In the genomic region with DNA sequence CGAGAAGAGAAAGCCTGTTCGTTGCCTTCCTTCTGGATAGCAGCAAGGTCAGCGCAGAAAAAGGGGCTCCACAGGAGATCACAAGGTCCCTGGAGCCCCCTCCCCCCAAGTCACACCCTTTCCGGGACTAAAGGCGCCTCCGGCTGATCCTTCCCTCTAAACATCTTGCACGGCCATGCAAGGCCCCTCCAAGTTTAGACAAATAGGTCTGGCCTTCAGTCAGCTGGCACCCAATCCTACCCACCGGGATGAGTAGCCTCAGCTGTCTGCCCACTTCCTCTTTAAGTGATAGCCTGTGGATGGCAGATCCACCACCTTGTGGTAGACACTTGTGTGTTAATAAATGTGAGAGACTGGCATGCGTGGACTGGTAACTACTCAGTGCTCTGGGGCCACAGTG, we compare ENCODE assay signal across 22 mouse cellular contexts.
DNase-seq lines count a peak whose midpoint lies in the region; ATAC-seq lines count a peak whose summit lies in the region.
"Had no signal": no experiment of that assay in that cellular context is flagged by ENCODE, and none has a peak within 500 bp of the region (broad histone marks: within the 10 kb centered on the region; RNA-seq: fewer than 3 reads in every experiment).

No protein-coding gene starts in this region.

- WGBS in midbrain, embryonic 11.5 days, result 80% methylated on average over 9 of the region's 9 CpGs
- WGBS in midbrain, embryonic 16.5 days, result 81% methylated on average over 9 of the region's 9 CpGs

- no peak overlapping the region for H3K27ac ChIP-seq in midbrain, embryonic 11.5 days (ENCODE audit: low read depth, low read length)
- no peak overlapping the region for H3K27ac ChIP-seq in midbrain, embryonic 16.5 days (ENCODE audit: low read length)
- H3K27ac ChIP-seq: heart, adult 2 months; heart, embryonic 15.5 days; hindbrain, postnatal 0 days; limb, embryonic 13.5 days; liver, embryonic 13.5 days had no signal

- no peaks in the 10 kb centered on the region for H3K36me3 ChIP-seq in midbrain, embryonic 11.5 days (ENCODE audit: control insufficient read depth, insufficient read depth, low read length)
- no peaks in the 10 kb centered on the region for H3K36me3 ChIP-seq in midbrain, embryonic 16.5 days (ENCODE audit: control insufficient read depth, insufficient read depth, low read length)
- H3K36me3 ChIP-seq: G1E; heart, embryonic 15.5 days; hindbrain, embryonic 10.5 days; kidney, embryonic 15.5 days; limb, embryonic 13.5 days; liver, embryonic 13.5 days; midbrain, embryonic 12.5 days had no signal

- peak; percentile 60 for DNase-seq in midbrain, embryonic 11.5 days (ENCODE audit: low spot score, missing footprints)
- peak; percentile 80 for DNase-seq in ZHBTc4 (ENCODE audit: low read depth, low spot score)
- peak; percentile 55 to 62 for DNase-seq in cerebellum, postnatal 14 days
- no peak for DNase-seq in adrenal gland, postnatal 14 days
- DNase-seq in urinary bladder, adult 2 months (ENCODE audit: low spot score), result no peak
- no peak for DNase-seq in T-cell, adult 2 months (ENCODE audit: low spot score)
- DNase-seq: adrenal gland, adult 2 months; heart, adult 2 months; kidney, postnatal 4 days; liver, embryonic 13.5 days; lung, embryonic 14.5 days; lung, postnatal 36 days; thymus, postnatal 4 days had no signal

- no peak overlapping the region for H3K9ac ChIP-seq in midbrain, embryonic 11.5 days (ENCODE audit: low read length)
- H3K9ac ChIP-seq in midbrain, embryonic 16.5 days (ENCODE audit: low read depth, low read length), result no peak overlapping the region
- H3K9ac ChIP-seq: heart, embryonic 15.5 days; kidney, embryonic 15.5 days; limb, embryonic 13.5 days; liver, embryonic 13.5 days; lung, embryonic 14.5 days; midbrain, embryonic 12.5 days had no signal

- H3K9me3 ChIP-seq in midbrain, embryonic 11.5 days (ENCODE audit: control insufficient read depth, low read length), result no peaks in the 10 kb centered on the region
- no peaks in the 10 kb centered on the region for H3K9me3 ChIP-seq in midbrain, embryonic 16.5 days (replicated peaks; ENCODE audit: control insufficient read depth, low read length, poor library complexity, severe bottlenecking)
- H3K9me3 ChIP-seq: heart, embryonic 15.5 days; hindbrain, embryonic 10.5 days; kidney, embryonic 15.5 days; limb, embryonic 13.5 days; liver, embryonic 13.5 days; midbrain, embryonic 12.5 days had no signal

- H3K27me3 ChIP-seq in midbrain, embryonic 11.5 days (ENCODE audit: control insufficient read depth, insufficient read depth, low read length), result no peaks in the 10 kb centered on the region
- H3K27me3 ChIP-seq in midbrain, embryonic 16.5 days (ENCODE audit: control insufficient read depth, insufficient read depth, low read depth, low read length), result no peaks in the 10 kb centered on the region
- H3K27me3 ChIP-seq: limb, embryonic 13.5 days; liver, embryonic 13.5 days; midbrain, embryonic 12.5 days had no signal

- no peak overlapping the region for H3K4me2 ChIP-seq in midbrain, embryonic 11.5 days
- no peak overlapping the region for H3K4me2 ChIP-seq in midbrain, embryonic 16.5 days (ENCODE audit: low read length)
- H3K4me2 ChIP-seq: heart, embryonic 15.5 days; kidney, embryonic 15.5 days; limb, embryonic 13.5 days; liver, embryonic 13.5 days; lung, embryonic 14.5 days; midbrain, embryonic 12.5 days had no signal

- peaks cover 9% of the 10 kb centered on the region for H3K4me1 ChIP-seq in midbrain, embryonic 11.5 days (ENCODE audit: control insufficient read depth, insufficient read depth, low read length)
- H3K4me1 ChIP-seq in midbrain, embryonic 16.5 days (ENCODE audit: control insufficient read depth, insufficient read depth, low read length), result no peaks in the 10 kb centered on the region

- no peak for ATAC-seq in midbrain, embryonic 11.5 days (ENCODE audit: low FRiP score)
- ATAC-seq in midbrain, embryonic 16.5 days, result no peak
- ATAC-seq: intestine, postnatal 0 days had no signal

- H3K4me3 ChIP-seq in midbrain, embryonic 11.5 days (ENCODE audit: low read depth, low read length), result no peak overlapping the region
- no peak overlapping the region for H3K4me3 ChIP-seq in midbrain, embryonic 16.5 days (ENCODE audit: low read depth, low read length)
- H3K4me3 ChIP-seq: heart, adult 2 months; heart, embryonic 15.5 days; hindbrain, embryonic 10.5 days; kidney, embryonic 15.5 days; limb, embryonic 13.5 days; liver, embryonic 13.5 days; midbrain, embryonic 12.5 days had no signal

Comparison
In these comparisons a context has a peak if more than half of its experiments do, and no peak if none do; other contexts are left out.
1. DNase-seq: peak in midbrain, embryonic 11.5 days (single experiment), ZHBTc4 (single experiment) and cerebellum, postnatal 14 days (2 of 2); none in adrenal gland, postnatal 14 days (single experiment), urinary bladder, adult 2 months (single experiment) and T-cell, adult 2 months (single experiment).